17 mouse cellular contexts compared by ENCODE assay signal in genomic region chr4:120487707-120488106, GRCm38 (mm10). TPM values are rescaled to one million over a fixed set of nuclear protein-coding genes. Genes with fewer than 3 reads are reported as not detected.
A peak's percentile ranks its signal among the peaks of the same experiment; 100 is the strongest.
DNase-seq lines count a peak whose midpoint lies in the region; ATAC-seq and TF ChIP-seq lines count a peak whose summit lies in the region.
"Had no signal": no experiment of that assay in that cellular context is flagged by ENCODE, and none has a peak within 500 bp of the region (broad histone marks: within the 10 kb centered on the region; RNA-seq: fewer than 3 reads in every experiment).

No protein-coding gene starts in this region.

- ATAC-seq in embryonic facial prominence, embryonic 14.5 days (ENCODE audit: low read depth): no peak
- ATAC-seq in intestine, embryonic 15.5 days: peak; percentile 58; the same call in 1 of the 2 replicates
- no peak for ATAC-seq in intestine, postnatal 0 days

- H3K9ac ChIP-seq in embryonic facial prominence, embryonic 14.5 days (ENCODE audit: low read depth, low read length): no peak overlapping the region
- no peak overlapping the region for H3K9ac ChIP-seq in intestine, embryonic 15.5 days
- H3K9ac ChIP-seq in intestine, postnatal 0 days (ENCODE audit: low read depth, low read length): no peak overlapping the region
- H3K9ac ChIP-seq: hindbrain, embryonic 15.5 days; liver, embryonic 14.5 days had no signal

- no peak overlapping the region for H3K27ac ChIP-seq in embryonic facial prominence, embryonic 14.5 days (replicated peaks; ENCODE audit: low read depth, low read length)
- H3K27ac ChIP-seq in embryonic facial prominence, embryonic 10.5 days (replicated peaks): no peak overlapping the region
- no peak overlapping the region for H3K27ac ChIP-seq in intestine, embryonic 15.5 days
- no peak overlapping the region for H3K27ac ChIP-seq in intestine, postnatal 0 days (ENCODE audit: low read depth, low read length)
- H3K27ac ChIP-seq: hindbrain, embryonic 15.5 days; liver, embryonic 14.5 days had no signal

- H3K27me3 ChIP-seq in embryonic facial prominence, embryonic 14.5 days (replicated peaks; ENCODE audit: control insufficient read depth, insufficient read depth, low read length): no peaks in the 10 kb centered on the region
- H3K27me3 ChIP-seq in embryonic facial prominence, embryonic 10.5 days (replicated peaks; ENCODE audit: low read depth, poor library complexity, severe bottlenecking): no peaks in the 10 kb centered on the region
- no peaks in the 10 kb centered on the region for H3K27me3 ChIP-seq in intestine, embryonic 15.5 days (replicated peaks)
- no peaks in the 10 kb centered on the region for H3K27me3 ChIP-seq in intestine, postnatal 0 days (replicated peaks; ENCODE audit: control insufficient read depth, insufficient read depth, low read length)
- H3K27me3 ChIP-seq: hindbrain, embryonic 15.5 days; megakaryocyte, embryonic 14.5 days had no signal

- H3K36me3 ChIP-seq in embryonic facial prominence, embryonic 14.5 days (ENCODE audit: control insufficient read depth, insufficient read depth, low read length): peaks cover 39% of the 10 kb centered on the region
- peaks cover 27% of the 10 kb centered on the region for H3K36me3 ChIP-seq in embryonic facial prominence, embryonic 10.5 days (replicated peaks)
- H3K36me3 ChIP-seq in intestine, embryonic 15.5 days: no peaks in the 10 kb centered on the region
- peaks cover 6% of the 10 kb centered on the region; the same call in 1 of the 2 replicates for H3K36me3 ChIP-seq in intestine, postnatal 0 days (ENCODE audit: control insufficient read depth, insufficient read depth)
- H3K36me3 ChIP-seq: G1E had no signal

- H3K4me1 ChIP-seq in embryonic facial prominence, embryonic 14.5 days (ENCODE audit: control insufficient read depth, insufficient read depth, low read length): no peaks in the 10 kb centered on the region
- H3K4me1 ChIP-seq in embryonic facial prominence, embryonic 10.5 days: no peaks in the 10 kb centered on the region
- H3K4me1 ChIP-seq in intestine, embryonic 15.5 days (replicated peaks): no peaks in the 10 kb centered on the region
- no peaks in the 10 kb centered on the region for H3K4me1 ChIP-seq in intestine, postnatal 0 days (replicated peaks; ENCODE audit: control insufficient read depth, insufficient read depth, low read length)
- H3K4me1 ChIP-seq: hindbrain, embryonic 15.5 days had no signal

- TF ChIP-seq CTCF in intestine, postnatal 0 days (IDR thresholded peaks at IDR 0.05; ENCODE audit: low read depth): no peak

- H3K9me3 ChIP-seq in embryonic facial prominence, embryonic 14.5 days (ENCODE audit: control insufficient read depth, low read length): no peaks in the 10 kb centered on the region
- no peaks in the 10 kb centered on the region for H3K9me3 ChIP-seq in embryonic facial prominence, embryonic 10.5 days
- no peaks in the 10 kb centered on the region for H3K9me3 ChIP-seq in intestine, embryonic 15.5 days
- H3K9me3 ChIP-seq in intestine, postnatal 0 days (ENCODE audit: control insufficient read depth): no peaks in the 10 kb centered on the region
- H3K9me3 ChIP-seq: G1E; hindbrain, embryonic 15.5 days; megakaryocyte, embryonic 14.5 days had no signal

- WGBS in embryonic facial prominence, embryonic 14.5 days: 24% methylated on average over 1 of the region's 1 CpGs
- WGBS in embryonic facial prominence, embryonic 10.5 days: 81% methylated on average over 1 of the region's 1 CpGs
- 41% methylated on average over 1 of the region's 1 CpGs for WGBS in intestine, embryonic 15.5 days
- 4% methylated on average over 1 of the region's 1 CpGs for WGBS in intestine, postnatal 0 days

- no peak overlapping the region for H3K4me3 ChIP-seq in embryonic facial prominence, embryonic 14.5 days (ENCODE audit: low read depth, low read length)
- no peak overlapping the region for H3K4me3 ChIP-seq in embryonic facial prominence, embryonic 10.5 days
- H3K4me3 ChIP-seq in intestine, embryonic 15.5 days (replicated peaks): no peak overlapping the region
- H3K4me3 ChIP-seq in intestine, postnatal 0 days (ENCODE audit: low read depth, low read length): no peak overlapping the region
- H3K4me3 ChIP-seq: hindbrain, embryonic 15.5 days; megakaryocyte, embryonic 14.5 days had no signal

- H3K4me2 ChIP-seq in embryonic facial prominence, embryonic 14.5 days (ENCODE audit: low read depth, low read length): no peak overlapping the region
- no peak overlapping the region for H3K4me2 ChIP-seq in intestine, embryonic 15.5 days (replicated peaks)
- no peak overlapping the region for H3K4me2 ChIP-seq in intestine, postnatal 0 days (replicated peaks; ENCODE audit: low read depth)
- H3K4me2 ChIP-seq: hindbrain, embryonic 15.5 days had no signal

- peak; percentile 12 for DNase-seq in embryonic facial prominence, embryonic 14.5 days (ENCODE audit: low spot score)
- DNase-seq in embryonic facial prominence, embryonic 10.5 days (ENCODE audit: low spot score): no peak
- peak; percentile 7 for DNase-seq in urinary bladder, postnatal 25 days (ENCODE audit: low spot score)
- DNase-seq in urinary bladder, adult 18-20 months (ENCODE audit: low spot score in 2 of 2): no peak
- peak; percentile 6 for DNase-seq in yolk sac, embryonic 10.5 days (ENCODE audit: low spot score)
- no peak for DNase-seq in spleen, postnatal 10 days (ENCODE audit: low spot score in 2 of 2)
- DNase-seq: cerebellum, adult 8-10 months; layer of hippocampus, adult 9-11 months; right cerebral cortex, adult 18-20 months had no signal

RNA-seq across cellular contexts. Expression of gene Slfnl1, which starts 44.3 kb away (rescaled TPM):
- not detected in 2 replicates for polyA plus RNA-seq in embryonic facial prominence, embryonic 14.5 days (2014; fragmentation: Nextera tagmentation; extraction: Ambion mirVana)
- polyA plus RNA-seq in embryonic facial prominence, embryonic 10.5 days (2016; fragmentation: Nextera tagmentation; extraction: Ambion mirVana): not detected in 2 replicates
- polyA plus RNA-seq in intestine, embryonic 15.5 days (2015; fragmentation: Nextera tagmentation; extraction: Ambion mirVana): not detected in 2 replicates
- not detected in 2 replicates for polyA plus RNA-seq in intestine, postnatal 0 days (2015; fragmentation: Nextera tagmentation; extraction: Ambion mirVana)
- polyA plus RNA-seq: G1E; kidney, embryonic 16.5 days; liver, embryonic 14.5 days; spleen, adult 2 months had no signal

Comparison
In these comparisons a context has a peak if more than half of its experiments do, and no peak if none do; other contexts are left out.
1. DNase-seq: peak in embryonic facial prominence, embryonic 14.5 days (single experiment), urinary bladder, postnatal 25 days (single experiment) and yolk sac, embryonic 10.5 days (single experiment); none in embryonic facial prominence, embryonic 10.5 days (single experiment), urinary bladder, adult 18-20 months (0 of 2) and spleen, postnatal 10 days (0 of 2).